Comparison of ENCODE assay signal across 8 mouse cellular contexts in genomic region chr7:3292791-3293190, GRCm38 (mm10). TPM values are rescaled to one million over a fixed set of nuclear protein-coding genes. Genes with fewer than 3 reads are reported as not detected.
DNase-seq lines count a peak whose midpoint lies in the region; ATAC-seq and TF ChIP-seq lines count a peak whose summit lies in the region.

No protein-coding gene starts in this region.

- DNase-seq in adrenal gland, adult 2 months: peak; percentile 95
- peak; percentile 95 for DNase-seq in embryonic facial prominence, embryonic 14.5 days (ENCODE audit: low spot score)
- DNase-seq in kidney, postnatal 25 days: peak; percentile 93 to 97
- peak; percentile 15 for DNase-seq in spleen, adult 12 weeks (ENCODE audit: low spot score)
- no peak for DNase-seq in layer of hippocampus, postnatal 25 days (ENCODE audit: extremely low spot score in 1 of 2, low spot score in 1 of 2)

- H3K27me3 ChIP-seq in E14TG2a.4 (ENCODE audit: insufficient read depth, low read length): no peaks in the 10 kb centered on the region
- H3K27me3 ChIP-seq in embryonic facial prominence, embryonic 14.5 days (replicated peaks; ENCODE audit: control insufficient read depth, insufficient read depth, low read length): no peaks in the 10 kb centered on the region
- no peaks in the 10 kb centered on the region for H3K27me3 ChIP-seq in heart, embryonic 16.5 days (ENCODE audit: control insufficient read depth, insufficient read depth, low read length)
- H3K27me3 ChIP-seq in megakaryocyte, embryonic 14.5 days (replicated peaks): peaks cover 2% of the 10 kb centered on the region

- no peaks in the 10 kb centered on the region for H3K9me3 ChIP-seq in E14TG2a.4 (ENCODE audit: low read length)
- H3K9me3 ChIP-seq in embryonic facial prominence, embryonic 14.5 days (ENCODE audit: control insufficient read depth, low read length): no peaks in the 10 kb centered on the region
- no peaks in the 10 kb centered on the region for H3K9me3 ChIP-seq in heart, embryonic 16.5 days (replicated peaks; ENCODE audit: control insufficient read depth, low read length)
- H3K9me3 ChIP-seq in megakaryocyte, embryonic 14.5 days: no peaks in the 10 kb centered on the region

- peak; percentile 68 for ATAC-seq in embryonic facial prominence, embryonic 14.5 days (ENCODE audit: low read depth)
- ATAC-seq in heart, embryonic 16.5 days (replicated peaks; ENCODE audit: extremely low read depth, insufficient read depth, low FRiP score): peak; percentile 82

- H3K36me3 ChIP-seq in E14TG2a.4 (ENCODE audit: insufficient read depth, low read length): peaks cover 37% of the 10 kb centered on the region
- peaks cover 27% of the 10 kb centered on the region for H3K36me3 ChIP-seq in embryonic facial prominence, embryonic 14.5 days (ENCODE audit: control insufficient read depth, insufficient read depth, low read length)
- peaks cover 34% of the 10 kb centered on the region for H3K36me3 ChIP-seq in heart, embryonic 16.5 days (ENCODE audit: control insufficient read depth, insufficient read depth)
- peaks cover 19% of the 10 kb centered on the region for H3K36me3 ChIP-seq in megakaryocyte, embryonic 14.5 days (replicated peaks; ENCODE audit: low read length)

- H3K27ac ChIP-seq in embryonic facial prominence, embryonic 14.5 days (replicated peaks; ENCODE audit: low read depth, low read length): peak overlapping the region; percentile 95
- peak overlapping the region; percentile 93 for H3K27ac ChIP-seq in heart, embryonic 16.5 days (ENCODE audit: low read length)

- peaks cover 76% of the 10 kb centered on the region for H3K4me1 ChIP-seq in E14TG2a.4 (replicated peaks; ENCODE audit: low read depth, low read length)
- H3K4me1 ChIP-seq in embryonic facial prominence, embryonic 14.5 days (ENCODE audit: control insufficient read depth, insufficient read depth, low read length): peaks cover 17% of the 10 kb centered on the region
- peaks cover 51% of the 10 kb centered on the region for H3K4me1 ChIP-seq in heart, embryonic 16.5 days (ENCODE audit: control insufficient read depth, insufficient read depth, low read length)
- peaks cover 63% of the 10 kb centered on the region for H3K4me1 ChIP-seq in megakaryocyte, embryonic 14.5 days

- TF ChIP-seq CTCF in E14TG2a.4 (conservative IDR thresholded peaks at IDR 0.05; ENCODE audit: low read length): no peak

- H3K9ac ChIP-seq in embryonic facial prominence, embryonic 14.5 days (ENCODE audit: low read depth, low read length): peak overlapping the region; percentile 62
- peak overlapping the region; percentile 74 for H3K9ac ChIP-seq in heart, embryonic 16.5 days (ENCODE audit: low read length)

- peak overlapping the region; percentile 75 for H3K4me2 ChIP-seq in embryonic facial prominence, embryonic 14.5 days (ENCODE audit: low read depth, low read length)
- peak overlapping the region; percentile 88 for H3K4me2 ChIP-seq in heart, embryonic 16.5 days (ENCODE audit: low read depth, low read length)

- WGBS in embryonic facial prominence, embryonic 14.5 days: 1% methylated on average over 14 of the region's 14 CpGs
- 0% methylated on average over 14 of the region's 14 CpGs for WGBS in heart, embryonic 16.5 days

- H3K4me3 ChIP-seq in E14TG2a.4 (replicated peaks; ENCODE audit: low read length): peak overlapping the region; percentile 83
- peak overlapping the region; percentile 42 for H3K4me3 ChIP-seq in embryonic facial prominence, embryonic 14.5 days (ENCODE audit: low read depth, low read length)
- H3K4me3 ChIP-seq in heart, embryonic 16.5 days (ENCODE audit: low read length): peak overlapping the region; percentile 71
- H3K4me3 ChIP-seq in megakaryocyte, embryonic 14.5 days (replicated peaks): peak overlapping the region; percentile 90

RNA-seq across cellular contexts. Expression of gene Prkcg, which starts 3.8 kb away (rescaled TPM):
- total RNA-seq in adrenal gland, adult 2 months (2021): 1 to 10 TPM in 1 of 2 experiments, under 1 TPM in 1; 0.32 to 1.5 TPM
- 1.5 and 1.6 TPM in 2 replicates for polyA plus RNA-seq in adrenal gland, adult 2 months (2012; rRNA removed)
- polyA plus RNA-seq in embryonic facial prominence, embryonic 14.5 days (2014; fragmentation: Nextera tagmentation; extraction: Ambion mirVana): 0.10 and 0.15 TPM in 2 replicates
- polyA plus RNA-seq in heart, embryonic 16.5 days (2015; fragmentation: Nextera tagmentation; extraction: Ambion mirVana): 0.32 and 0.33 TPM in 2 replicates
- polyA plus RNA-seq in megakaryocyte, embryonic 14.5 days (2012; ENCODE audit: insufficient read depth, low replicate concordance): 0.23 TPM in 1 of 2 replicates, not detected in the other
- 100 to 1,000 TPM; 540 to 555 TPM for total RNA-seq in layer of hippocampus, postnatal 25 days (2021)

RNA-seq across cellular contexts. Expression of gene Myadm, which starts 3.9 kb away (rescaled TPM):
- 10 to 100 TPM; 65.1 to 90.8 TPM for total RNA-seq in adrenal gland, adult 2 months (2021)
- 199 and 200 TPM in 2 replicates for polyA plus RNA-seq in adrenal gland, adult 2 months (2012; rRNA removed)
- 149 and 178 TPM in 2 replicates for polyA plus RNA-seq in embryonic facial prominence, embryonic 14.5 days (2014; fragmentation: Nextera tagmentation; extraction: Ambion mirVana)
- 220 and 238 TPM in 2 replicates for polyA plus RNA-seq in heart, embryonic 16.5 days (2015; fragmentation: Nextera tagmentation; extraction: Ambion mirVana)
- 1.5 and 8.9 TPM in 2 replicates for polyA plus RNA-seq in megakaryocyte, embryonic 14.5 days (2012; ENCODE audit: insufficient read depth, low replicate concordance)
- 10 to 100 TPM; 73.5 to 82.2 TPM for total RNA-seq in layer of hippocampus, postnatal 25 days (2021)

RNA-seq across cellular contexts. Expression of gene Cacng7, which starts 40.0 kb away (rescaled TPM):
- total RNA-seq in adrenal gland, adult 2 months (2021): 10 to 100 TPM in 1 of 2 experiments, 1 to 10 TPM in 1; 9.1 to 14.2 TPM
- polyA plus RNA-seq in adrenal gland, adult 2 months (2012; rRNA removed): 11.4 and 14.8 TPM in 2 replicates
- polyA plus RNA-seq in embryonic facial prominence, embryonic 14.5 days (2014; fragmentation: Nextera tagmentation; extraction: Ambion mirVana): 1.7 and 3.1 TPM in 2 replicates
- 0.16 TPM in 1 of 2 replicates, not detected in the other for polyA plus RNA-seq in heart, embryonic 16.5 days (2015; fragmentation: Nextera tagmentation; extraction: Ambion mirVana)
- not detected in 2 replicates for polyA plus RNA-seq in megakaryocyte, embryonic 14.5 days (2012; ENCODE audit: insufficient read depth, low replicate concordance)
- total RNA-seq in layer of hippocampus, postnatal 25 days (2021): 100 to 1,000 TPM; 140 TPM

RNA-seq across cellular contexts. Expression of gene Nlrp12, which starts 43.3 kb away (rescaled TPM):
- total RNA-seq in adrenal gland, adult 2 months (2021): not detected
- polyA plus RNA-seq in adrenal gland, adult 2 months (2012; rRNA removed): 0.01 TPM in 1 of 2 replicates, not detected in the other
- polyA plus RNA-seq in embryonic facial prominence, embryonic 14.5 days (2014; fragmentation: Nextera tagmentation; extraction: Ambion mirVana): 0.03 TPM in 1 of 2 replicates, not detected in the other
- not detected in 2 replicates for polyA plus RNA-seq in heart, embryonic 16.5 days (2015; fragmentation: Nextera tagmentation; extraction: Ambion mirVana)
- polyA plus RNA-seq in megakaryocyte, embryonic 14.5 days (2012; ENCODE audit: insufficient read depth, low replicate concordance): not detected in 2 replicates
- total RNA-seq in layer of hippocampus, postnatal 25 days (2021): under 1 TPM in 1 of 2 experiments, not detected in 1; 0.05 TPM

Comparison
In these comparisons a context has a peak if more than half of its experiments do, and no peak if none do; other contexts are left out.
1. DNase-seq: peak in adrenal gland, adult 2 months (single experiment), embryonic facial prominence, embryonic 14.5 days (single experiment), kidney, postnatal 25 days (2 of 2) and spleen, adult 12 weeks (single experiment); none in layer of hippocampus, postnatal 25 days (0 of 2).
2. RNA of gene Myadm, which starts 3.9 kb away (polyA plus RNA-seq): 220 to 238 TPM in heart, embryonic 16.5 days, 199 to 200 TPM in adrenal gland, adult 2 months and 149 to 178 TPM in embryonic facial prominence, embryonic 14.5 days; 1.5 to 8.9 TPM in megakaryocyte, embryonic 14.5 days; every median in the first group is over 10 times any median in the second.
3. Peak in every context shown above with its lines, with median percentiles within 50 percentile points of each other: H3K4me3 ChIP-seq.